Mouse (Mus musculus): ENCODE data around the gene Ror1.

DNA sequence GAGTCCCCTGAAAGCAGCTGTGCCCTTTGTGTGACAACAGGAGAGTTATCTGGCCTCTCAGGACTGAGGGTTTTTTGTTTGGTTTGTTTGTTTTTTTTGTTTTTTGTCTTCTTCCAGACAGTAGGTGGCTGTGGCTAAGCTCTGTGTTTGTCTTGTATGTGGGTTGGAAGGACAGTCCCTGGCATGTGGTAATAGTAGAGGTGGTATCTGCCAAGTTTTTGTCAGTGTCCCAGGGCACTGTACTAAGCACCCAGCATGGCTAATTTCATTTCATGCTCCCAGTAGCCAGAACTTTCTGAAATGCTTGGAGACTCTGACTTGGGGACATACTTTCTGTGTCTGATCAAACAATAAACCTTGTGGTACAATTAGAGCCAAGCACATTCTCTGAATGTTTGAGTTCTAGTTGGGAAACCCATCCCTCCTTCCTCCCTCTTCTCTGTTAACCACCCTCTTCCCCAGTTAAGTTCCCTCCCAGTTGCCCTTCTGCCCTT is 256.3 kb downstream of the Ror1 start:
- TF ChIP-seq CTCF (IDR thresholded peaks at IDR 0.05; ENCODE audit: low read depth, low read length) (no peak), TAL1 (conservative IDR thresholded peaks at IDR 0.05; ENCODE audit: low read depth, low read length) (no peak)
